Mouse (Mus musculus) limb, embryonic 14.5 days (tissue): ENCODE measurements around the gene Hoxd8. TPM values are rescaled to one million over a fixed set of nuclear protein-coding genes. Genes with fewer than 3 reads are reported as not detected.

Source experiments
- ATAC-seq: fragments of 200-750 bp; cut with Nextera tagmentation; 2 replicates; pipeline ENCODE4 v1.8.0; 2017; ENCODE audit warnings: low read depth, moderate number of reproducible peaks, moderate TSS enrichment; ENCODE audit not compliant: low FRiP score
- DNase-seq: peaks from one replicate; pipeline ENCODE4 v3.0.0-alpha.2; 2015; ENCODE audit warnings: low spot score
- H3K27ac ChIP-seq: fragments of 300-500 bp; sonication (generic); replicated peaks from 2 replicates; pipeline ENCODE4 v1.5.1; 2014; ENCODE audit warnings: low read depth, mild to moderate bottlenecking, low read length, moderate library complexity, mixed read lengths
- H3K27me3 ChIP-seq: fragments of 300-500 bp; sonication (generic); 2 replicates; pipeline ENCODE4 v1.6.1; 2014; ENCODE audit warnings: low read length, mixed read lengths; ENCODE audit not compliant: control insufficient read depth, insufficient read depth
- H3K36me3 ChIP-seq: fragments of 300-500 bp; sonication (generic); 2 replicates; pipeline ENCODE4 v1.6.1; 2014; ENCODE audit warnings: mild to moderate bottlenecking, low read length, moderate library complexity, mixed read lengths; ENCODE audit not compliant: control insufficient read depth, insufficient read depth
- H3K4me1 ChIP-seq: fragments of 300-500 bp; sonication (generic); 2 replicates; pipeline ENCODE4 v1.6.1; 2014; ENCODE audit warnings: antibody characterized with exemption, low read length, mixed read lengths; ENCODE audit not compliant: control insufficient read depth, insufficient read depth
- H3K4me2 ChIP-seq: fragments of 300-500 bp; sonication (generic); replicated peaks from 2 replicates; pipeline ENCODE4 v1.6.1; 2014; ENCODE audit warnings: low read depth, mild to moderate bottlenecking, low read length, moderate library complexity; ENCODE audit not compliant: severe bottlenecking
- H3K4me3 ChIP-seq: fragments of 300-500 bp; sonication (generic); replicated peaks from 2 replicates; pipeline ENCODE4 v1.5.1; 2014; ENCODE audit warnings: low read length
- H3K9ac ChIP-seq: fragments of 300-500 bp; sonication (generic); 2 replicates; pipeline ENCODE4 v1.6.1; 2014; ENCODE audit warnings: mild to moderate bottlenecking, low read depth, low read length, moderate library complexity; ENCODE audit not compliant: severe bottlenecking
- H3K9me3 ChIP-seq: fragments of 300-500 bp; sonication (generic); 2 replicates; pipeline ENCODE4 v1.6.1; 2016; ENCODE audit warnings: low read length; ENCODE audit not compliant: control insufficient read depth
- POLR2A ChIP-seq: fragments of 200-500 bp; IDR thresholded peaks from 2 replicates; pipeline ENCODE4 v1.8.0; 2012; ENCODE audit warnings: inconsistent platforms, mild to moderate bottlenecking, moderate library complexity, borderline replicate concordance; ENCODE audit not compliant: insufficient read depth, insufficient read length; ENCODE audit errors: extremely low read depth
- WGBS: fragments of 180-500 bp; shearing (Covaris S2); extraction: QIAGEN DNeasy Blood & Tissue Kit; methylation state at CpG from one replicate; pipeline ENCODE4 v1.1.7; 2014; 5-methylcytosine and 5-hydroxymethylcytosine counted together
- polyA plus RNA-seq, 2 experiments: library from polyadenylated mRNA; depleted of rRNA in 1 of 2; stranded (reverse) in 1 of 2; unstranded in 1 of 2; fragments of >200 nt; fragmentation: Nextera tagmentation in 1 of 2; extraction: Ambion mirVana in 1 of 2; gene quantifications; 2 replicates each; pipeline versions ENCODE4 v1.2.1 to v1.2.3; 2012 to 2014

The Hoxd8 gene
- polyA plus RNA-seq, 2 experiments, result 12.7 to 12.8 TPM

GRCm38 (mm10) chr2:74720955-74721491 lies 16.6 kb downstream of the Hoxd8 start:
- no peak for TF ChIP-seq POLR2A
- Histone ChIP-seq H3K4me2 (no peak overlapping the region), H3K27ac (no peak overlapping the region), H3K4me1 (no peaks in the 10 kb centered on the region), H3K9ac (no peak overlapping the region), H3K4me3 (no peak overlapping the region), H3K27me3 (peaks cover 95% of the 10 kb centered on the region), H3K36me3 (no peaks in the 10 kb centered on the region), H3K9me3 (no peaks in the 10 kb centered on the region)
- ATAC-seq (no peak), DNase-seq (no peak)
- WGBS, result 8% methylated on average over 5 of the region's 5 CpGs

DNA sequence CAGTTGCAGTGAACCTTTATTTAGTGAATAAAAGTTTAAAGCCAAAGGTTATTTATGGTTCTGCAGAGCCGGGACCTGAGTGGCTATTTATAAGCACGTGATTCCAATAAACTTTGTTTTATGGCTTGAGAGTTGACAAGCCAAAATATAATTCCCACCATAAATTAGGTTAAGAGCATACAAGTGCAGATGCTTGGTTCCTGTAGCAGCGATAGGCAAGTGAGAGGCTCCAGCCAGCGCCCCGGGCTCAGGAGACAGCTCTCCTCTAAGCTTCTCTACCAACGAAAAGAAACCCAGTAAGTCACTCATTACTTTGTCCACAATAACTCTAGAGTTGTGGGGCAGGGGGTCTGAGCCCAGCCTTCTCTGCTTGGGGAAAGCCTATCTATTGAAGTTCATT lies 17.5 kb downstream of the Hoxd8 start:
- no peak overlapping the region for H3K4me3 ChIP-seq
- WGBS, result 15% methylated on average over 6 of the region's 6 CpGs
- no peak overlapping the region for H3K27ac ChIP-seq
- 0 out of 2 replicates have a peak, but pooled peaks cover 2% of the 10 kb centered on the region for H3K4me1 ChIP-seq
- TF ChIP-seq POLR2A, result no peak
- no peak overlapping the region for H3K4me2 ChIP-seq
- H3K36me3 ChIP-seq, result no peaks in the 10 kb centered on the region
- ATAC-seq (no peak), DNase-seq (no peak)
- peaks cover 95% of the 10 kb centered on the region for H3K27me3 ChIP-seq
- H3K9me3 ChIP-seq, result no peaks in the 10 kb centered on the region
- H3K9ac ChIP-seq, result no peak overlapping the region

DNA sequence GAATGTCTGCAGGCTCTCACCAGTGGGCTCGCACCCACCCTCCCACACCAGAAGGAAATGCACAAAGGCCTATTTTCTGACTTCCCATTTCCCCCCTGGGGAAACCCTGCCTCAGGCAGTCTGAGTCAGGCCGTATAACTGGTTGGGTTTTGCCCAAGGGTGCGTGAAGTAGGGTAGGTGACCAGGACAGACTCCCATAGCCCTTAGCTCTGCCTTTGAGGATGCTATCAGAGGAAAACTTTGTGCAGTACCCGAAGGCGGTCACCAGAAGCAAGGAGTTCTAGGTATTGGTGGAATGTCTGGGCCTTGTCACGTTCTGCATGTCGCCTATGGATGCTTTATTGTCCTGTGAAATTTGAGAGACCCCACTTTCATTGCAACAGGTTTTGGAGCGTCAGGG lies 18.5 kb downstream of the Hoxd8 start:
- no peaks in the 10 kb centered on the region for H3K36me3 ChIP-seq
- H3K27me3 ChIP-seq, result peaks cover 95% of the 10 kb centered on the region
- H3K4me3 ChIP-seq, result no peak overlapping the region
- DNase-seq, result no peak
- H3K9me3 ChIP-seq, result no peaks in the 10 kb centered on the region
- no peak for ATAC-seq
- 22% methylated on average over 8 of the region's 8 CpGs for WGBS
- H3K9ac ChIP-seq, result no peak overlapping the region
- TF ChIP-seq POLR2A, result no peak
- no peak overlapping the region for H3K27ac ChIP-seq
- H3K4me2 ChIP-seq, result no peak overlapping the region
- H3K4me1 ChIP-seq, result peaks cover 11% of the 10 kb centered on the region

GRCm38 (mm10) chr2:74724244-74725015 lies 20.0 kb downstream of the Hoxd8 start:
- WGBS, result 53% methylated on average over 7 of the region's 7 CpGs
- Histone ChIP-seq H3K36me3 (no peaks in the 10 kb centered on the region), H3K4me2 (no peak overlapping the region), H3K4me1 (peaks cover 11% of the 10 kb centered on the region), H3K9me3 (no peaks in the 10 kb centered on the region), H3K27ac (no peak overlapping the region), H3K4me3 (no peak overlapping the region), H3K27me3 (peaks cover 98% of the 10 kb centered on the region), H3K9ac (no peak overlapping the region)
- DNase-seq, result no peak
- TF ChIP-seq POLR2A, result no peak
- no peak for ATAC-seq

DNA sequence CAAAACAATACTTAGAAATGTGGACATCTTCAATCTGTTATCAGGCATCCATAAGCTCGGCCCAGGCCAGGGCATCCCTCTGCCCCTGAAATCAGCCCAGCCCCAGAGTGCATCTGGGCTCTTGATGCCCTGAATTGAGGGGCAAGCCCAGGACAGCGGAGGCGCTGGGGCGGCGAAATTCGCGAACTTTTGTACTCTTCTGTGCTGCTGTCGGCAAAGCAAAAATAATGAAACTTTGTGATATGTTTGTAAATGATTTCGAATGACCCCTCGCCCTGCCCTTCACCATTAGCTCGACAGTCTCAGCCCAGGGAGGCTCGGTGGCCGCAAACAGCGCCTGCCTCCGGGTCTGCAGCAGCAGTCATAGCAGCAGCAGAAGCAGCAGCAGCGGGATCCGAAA lies 20.8 kb downstream of the Hoxd8 start:
- no peak for TF ChIP-seq POLR2A
- no peak overlapping the region for H3K4me2 ChIP-seq
- DNase-seq (no peak), ATAC-seq (no peak)
- no peak overlapping the region for H3K9ac ChIP-seq
- peaks cover 98% of the 10 kb centered on the region for H3K27me3 ChIP-seq
- no peak overlapping the region for H3K27ac ChIP-seq
- H3K36me3 ChIP-seq, result no peaks in the 10 kb centered on the region
- WGBS, result 31% methylated on average over 17 of the region's 17 CpGs
- peaks cover 11% of the 10 kb centered on the region for H3K4me1 ChIP-seq
- H3K9me3 ChIP-seq, result no peaks in the 10 kb centered on the region
- no peak overlapping the region for H3K4me3 ChIP-seq
